Mouse (Mus musculus) thymus, postnatal 4 days (tissue): ENCODE results near the gene Pxt1.
A peak's percentile ranks its signal among the peaks of the same experiment; 100 is the strongest.
"Not testable (repeated sequence)": the region's sequence is repeated elsewhere in the genome, so short reads cannot be mapped to it uniquely, and the experiment has no call there.

ENCODE experiments used
- DNase-seq: peaks from one replicate; pipeline ENCODE4 v3.0.0; 2021

The Pxt1 gene

DNA sequence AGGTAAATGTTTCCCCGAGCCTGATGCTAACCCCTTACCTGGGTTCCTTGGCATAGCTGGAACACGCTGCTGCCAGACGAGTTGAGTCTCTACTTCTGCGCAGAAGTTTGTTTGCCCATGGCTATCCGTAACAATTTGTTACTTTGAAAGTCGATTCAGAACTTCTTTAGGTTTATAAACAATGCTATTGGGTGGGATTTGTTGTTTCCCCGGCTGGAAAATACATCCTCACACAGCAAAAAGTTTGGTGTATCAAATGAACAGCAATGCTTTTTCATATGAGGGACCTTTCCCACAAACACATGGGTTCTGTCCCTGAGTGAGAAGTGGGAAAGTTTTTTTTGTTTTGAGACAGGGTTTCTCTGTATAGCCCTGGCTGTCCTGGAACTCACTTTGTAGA, at the start of gene Pxt1:
Gene Pxt1, minus strand, starts transcription at position 101 of the 400 bp plus-strand sequence.
- no peak for DNase-seq

DNA sequence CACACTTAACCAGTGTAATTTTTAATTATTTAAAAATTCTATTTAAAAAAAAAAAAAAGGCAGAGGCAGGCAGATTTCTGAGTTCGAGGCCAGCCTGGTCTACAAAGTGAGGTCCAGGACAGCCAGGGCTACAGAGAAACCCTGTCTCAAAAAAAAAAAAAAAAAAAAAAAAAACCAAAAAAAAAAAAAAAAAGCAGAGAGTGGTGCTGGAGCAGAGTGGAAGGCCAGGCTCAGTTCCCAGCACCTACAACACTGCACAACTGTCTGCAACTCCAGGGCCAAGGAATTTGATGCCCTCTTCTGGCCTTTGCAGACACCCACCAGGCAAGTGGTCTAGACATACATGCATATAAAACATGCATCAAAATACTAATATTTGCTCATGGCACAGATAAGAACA, 49.4 kb upstream of the Pxt1 start:
- DNase-seq, result not testable (repeated sequence)

GRCm38 (mm10) chr17:28992105-28992504, 48.5 kb upstream of the Pxt1 start:
- DNase-seq, result no peak

- no peak for DNase-seq
Observed at GRCm38 (mm10) chr17:28991286-28991685, 47.6 kb upstream of the Pxt1 start.

- DNase-seq, result no peak
Observed at GRCm38 (mm10) chr17:28990060-28990459, 46.4 kb upstream of the Pxt1 start.

DNA sequence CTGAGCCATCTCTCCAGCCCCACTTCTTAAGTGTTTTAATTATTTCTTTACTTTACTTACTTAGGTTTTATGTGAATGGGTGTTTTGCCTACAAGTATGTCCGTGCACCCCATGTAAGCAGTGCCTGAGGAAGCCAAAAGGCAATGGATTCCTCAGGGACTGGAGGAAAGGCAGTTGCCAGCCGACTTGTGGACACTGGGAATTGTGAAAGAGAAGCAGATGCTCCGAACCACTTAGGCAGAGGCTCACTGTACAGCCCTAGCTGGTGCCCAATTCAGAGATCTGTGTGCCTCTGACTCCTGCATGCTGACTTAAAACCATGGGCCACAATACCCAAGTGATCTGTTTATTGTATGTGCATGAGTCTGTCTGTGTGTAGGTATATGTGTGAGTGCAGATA, 45.4 kb upstream of the Pxt1 start:
- no peak for DNase-seq

DNA sequence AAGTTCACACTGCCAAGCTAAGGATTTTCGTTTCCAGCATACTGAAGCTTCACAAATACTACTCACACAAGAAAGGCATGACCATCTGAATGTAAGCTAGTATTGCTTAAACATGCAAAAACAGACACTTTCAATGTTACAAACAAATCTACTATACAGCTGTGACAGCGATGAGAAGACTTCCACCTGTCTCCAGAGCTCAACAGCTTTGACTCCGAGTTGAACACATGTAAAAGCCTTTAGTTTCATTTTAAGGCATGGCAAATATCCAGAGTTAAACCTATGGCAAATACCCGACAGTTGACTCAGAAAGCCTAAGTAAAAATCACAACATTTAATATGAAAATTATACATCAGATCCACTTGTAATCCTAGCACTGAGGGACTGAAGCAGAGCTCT, 44.7 kb upstream of the Pxt1 start:
- no peak for DNase-seq

GRCm38 (mm10) chr17:28987713-28988112, 44.1 kb upstream of the Pxt1 start:
- peak; percentile 70 for DNase-seq

GRCm38 (mm10) chr17:28986833-28987232, 43.2 kb upstream of the Pxt1 start:
- peak; percentile 61 for DNase-seq

DNA sequence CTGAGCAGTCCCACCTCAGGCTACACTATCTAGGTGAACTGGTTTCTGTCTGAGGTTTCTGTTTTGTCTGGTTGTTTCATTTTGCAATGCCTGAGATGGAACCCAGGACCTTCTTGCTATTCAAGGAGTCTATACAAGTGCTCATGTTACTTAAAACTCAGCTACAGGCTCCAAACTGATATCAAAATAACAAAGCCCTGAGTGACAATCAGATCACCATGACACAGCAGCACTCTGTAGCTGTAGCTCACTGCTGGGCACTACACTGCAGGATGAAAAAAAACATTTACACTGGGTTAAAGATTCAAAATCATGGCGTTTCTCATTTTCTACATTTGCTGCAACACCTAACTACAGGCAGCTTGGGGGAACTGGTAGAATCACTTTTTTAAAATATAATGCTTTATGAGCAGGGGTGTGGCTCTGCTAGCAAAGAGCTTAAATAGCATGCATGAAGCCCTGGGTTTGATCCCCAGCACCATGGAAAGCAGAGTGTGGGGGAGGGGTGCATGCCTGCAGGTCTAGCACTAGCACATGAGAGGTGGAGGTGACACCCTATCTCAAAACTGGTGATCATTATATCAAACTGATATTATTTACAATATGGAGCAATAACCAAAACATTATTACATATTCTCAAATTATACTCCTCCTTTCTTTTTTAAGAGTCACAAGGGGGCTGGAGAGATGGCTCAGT, 41.2 kb upstream of the Pxt1 start:
- DNase-seq, result no peak

GRCm38 (mm10) chr17:28982591-28982990, 39.0 kb upstream of the Pxt1 start:
- no peak for DNase-seq

DNA sequence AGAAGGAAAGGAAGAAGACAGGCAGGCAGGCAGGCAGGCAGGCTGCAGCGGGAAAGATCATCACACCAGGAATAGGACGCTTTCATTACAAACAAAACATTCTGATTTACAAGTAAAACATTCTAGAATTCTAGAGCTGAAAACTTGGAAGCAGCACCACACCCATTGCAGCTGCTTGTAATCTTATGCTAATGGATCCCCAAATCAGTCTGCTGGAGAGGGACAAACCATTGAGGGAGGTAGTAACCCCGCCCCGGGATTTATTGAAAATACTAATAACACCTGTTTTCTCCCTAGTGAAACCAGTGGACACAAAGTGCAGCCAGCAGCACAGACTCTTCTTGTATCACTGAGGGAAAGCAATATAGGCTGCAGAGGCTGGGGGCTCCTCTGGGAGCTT, 37.4 kb upstream of the Pxt1 start:
- DNase-seq, result no peak

- no peak for DNase-seq
Observed at GRCm38 (mm10) chr17:28979091-28979490, 35.5 kb upstream of the Pxt1 start.

DNA sequence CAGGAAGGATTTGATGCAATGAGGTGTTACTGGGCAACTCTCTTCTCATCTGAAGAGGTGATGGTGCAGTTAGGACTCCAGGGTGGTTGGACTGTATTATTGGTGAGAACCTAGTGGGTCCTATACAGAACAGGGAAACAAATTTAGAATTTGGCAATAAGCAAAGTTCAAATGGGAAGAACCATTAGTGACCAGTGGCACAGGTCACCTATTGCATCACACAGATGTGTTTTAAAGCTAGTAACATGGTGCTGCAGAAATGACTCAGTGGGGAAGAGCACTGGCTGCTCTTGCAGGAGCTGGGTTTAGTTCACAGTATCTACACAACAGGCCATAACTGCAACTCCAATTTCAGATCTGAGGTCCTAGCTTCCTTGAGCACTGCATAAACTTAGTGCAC, 26.5 kb upstream of the Pxt1 start:
- DNase-seq, result no peak

DNA sequence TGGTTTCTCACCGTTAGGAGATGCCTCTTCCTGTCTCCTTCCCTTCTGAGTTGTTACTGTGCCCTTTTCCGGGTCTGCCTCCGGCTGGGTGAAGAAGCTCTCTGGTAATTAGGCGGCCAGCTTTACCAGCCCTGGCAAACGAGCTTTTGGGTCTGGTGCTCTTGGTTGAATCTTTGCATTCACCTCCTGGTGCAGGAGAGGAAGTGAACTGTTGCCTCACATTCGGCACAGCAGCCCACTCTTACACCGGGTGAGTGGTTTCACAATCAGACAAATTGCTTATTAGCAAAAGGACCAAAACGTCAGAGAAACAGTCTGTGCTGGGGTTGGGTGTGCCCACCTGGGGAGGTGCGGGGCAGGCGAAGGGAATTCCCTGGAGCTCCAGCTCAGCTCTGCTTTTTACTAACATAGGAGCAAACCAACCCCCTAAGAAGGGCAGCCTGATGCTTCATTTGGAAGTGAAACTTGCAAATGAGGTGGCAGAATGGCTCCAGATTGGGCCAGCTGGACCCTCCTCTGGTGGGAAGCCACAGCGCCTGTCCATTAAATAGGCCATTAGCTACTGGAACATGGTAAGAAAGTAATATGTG, 23.5 kb upstream of the Pxt1 start:
- DNase-seq, result peak; percentile 45

- DNase-seq, result no peak
Observed at GRCm38 (mm10) chr17:28961596-28961995, 18.0 kb upstream of the Pxt1 start.

GRCm38 (mm10) chr17:28960597-28960996, 17.0 kb upstream of the Pxt1 start:
- no peak for DNase-seq

- DNase-seq, result no peak
Observed at GRCm38 (mm10) chr17:28954416-28954815, 10.8 kb upstream of the Pxt1 start.

- no peak for DNase-seq
Observed at GRCm38 (mm10) chr17:28953251-28953650, 9.6 kb upstream of the Pxt1 start.

DNA sequence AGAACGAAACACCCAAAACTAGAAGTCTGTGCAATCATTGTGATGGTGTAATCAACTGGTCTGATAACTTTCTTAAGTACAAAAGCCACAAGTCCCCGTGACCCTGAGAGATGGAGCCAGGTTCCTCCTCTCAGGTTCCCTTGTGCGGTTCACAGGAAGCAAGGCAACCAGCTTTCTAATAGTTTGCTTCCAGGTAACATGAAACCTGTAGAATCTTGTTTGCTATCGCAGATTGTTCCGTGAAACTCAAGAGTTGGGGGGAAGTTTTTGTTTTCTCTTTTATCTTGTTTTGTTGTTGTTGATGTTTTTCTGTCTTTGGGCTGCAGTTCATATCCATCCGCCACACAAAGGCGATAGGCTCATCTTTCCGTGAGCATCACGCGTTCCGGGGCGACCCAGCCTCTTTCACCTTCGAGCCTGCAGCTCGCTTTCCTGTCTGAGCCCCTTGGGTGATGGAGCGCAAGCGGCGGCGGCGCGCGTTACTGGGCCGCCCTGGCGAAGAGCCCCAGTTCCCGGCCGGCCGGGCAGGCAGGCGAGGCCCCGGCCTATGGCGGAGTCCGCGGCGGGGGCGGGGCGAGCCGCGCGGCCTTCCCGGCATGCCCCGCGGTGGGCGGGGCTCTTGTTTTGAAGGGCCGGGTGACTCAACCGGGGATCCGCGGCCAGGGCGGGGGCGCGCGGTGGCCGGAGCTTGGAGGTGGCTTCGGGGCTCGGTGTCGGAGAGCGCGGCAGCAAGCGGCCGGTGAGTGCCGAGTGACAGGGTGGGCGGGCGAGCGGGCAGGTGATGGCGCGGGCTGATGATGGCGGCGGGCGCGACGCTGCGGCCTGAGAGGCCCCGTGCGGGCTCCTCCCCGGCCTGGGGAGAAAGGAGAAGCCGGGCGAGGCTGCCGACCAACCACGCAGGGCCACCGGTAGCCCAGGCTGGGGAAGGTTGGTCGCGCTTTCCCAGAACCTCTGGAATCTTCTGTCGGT, 8.5 kb upstream of the Pxt1 start, which contains the start of gene Kctd20:
Gene Kctd20, plus strand, starts transcription at position 120 of the 969 bp plus-strand sequence.
- peak; percentile 95 for DNase-seq

- no peak for DNase-seq
Observed at GRCm38 (mm10) chr17:28950751-28951150, 7.1 kb upstream of the Pxt1 start.

- no peak for DNase-seq
Observed at GRCm38 (mm10) chr17:28948661-28949060, 5.0 kb upstream of the Pxt1 start.
